Mouse (Mus musculus) liver, adult (tissue): ENCODE results near the gene Tmprss13.

ENCODE experiments used
- GATA4 ChIP-seq: IDR thresholded peaks from 2 replicates; pipeline ENCODE4 v1.6.1; 2014; ENCODE audit warnings: mild to moderate bottlenecking, low read length; ENCODE audit not compliant: insufficient replicate concordance

The Tmprss13 gene

GRCm38 (mm10) chr9:45395796-45396195 is 76.9 kb downstream of the Tmprss13 start:
- no peak for TF ChIP-seq GATA4
